Comparison of ENCODE assay signal across 21 mouse cellular contexts in genomic region chr5:143076603-143077143, GRCm38 (mm10). TPM values are rescaled to one million over a fixed set of nuclear protein-coding genes. Genes with fewer than 3 reads are reported as not detected.
DNase-seq lines count a peak whose midpoint lies in the region; ATAC-seq lines count a peak whose summit lies in the region.
"Had no signal": no experiment of that assay in that cellular context is flagged by ENCODE, and none has a peak within 500 bp of the region (broad histone marks: within the 10 kb centered on the region; RNA-seq: fewer than 3 reads in every experiment).

No protein-coding gene starts in this region.

- H3K9me3 ChIP-seq in midbrain, embryonic 11.5 days (ENCODE audit: control insufficient read depth, low read length): no peaks in the 10 kb centered on the region
- no peaks in the 10 kb centered on the region for H3K9me3 ChIP-seq in midbrain, embryonic 13.5 days
- no peaks in the 10 kb centered on the region for H3K9me3 ChIP-seq in liver, embryonic 12.5 days (replicated peaks)
- no peaks in the 10 kb centered on the region for H3K9me3 ChIP-seq in liver, embryonic 16.5 days (replicated peaks; ENCODE audit: control insufficient read depth, low read length)
- H3K9me3 ChIP-seq in forebrain, embryonic 15.5 days: no peaks in the 10 kb centered on the region
- H3K9me3 ChIP-seq: embryonic facial prominence, embryonic 12.5 days; forebrain, embryonic 13.5 days; heart, embryonic 10.5 days; hindbrain, embryonic 12.5 days had no signal

- H3K27ac ChIP-seq in midbrain, embryonic 11.5 days (ENCODE audit: low read depth, low read length): no peak overlapping the region
- no peak overlapping the region for H3K27ac ChIP-seq in midbrain, embryonic 13.5 days
- H3K27ac ChIP-seq in liver, embryonic 12.5 days: peak overlapping the region; percentile 60
- H3K27ac ChIP-seq in liver, embryonic 16.5 days (ENCODE audit: low read length): 0 out of 2 replicates have a peak overlapping the region, but pooled peaks have one; percentile 6
- H3K27ac ChIP-seq in forebrain, embryonic 15.5 days (replicated peaks): no peak overlapping the region
- H3K27ac ChIP-seq: embryonic facial prominence, embryonic 12.5 days; forebrain, embryonic 13.5 days; heart, embryonic 10.5 days; hindbrain, embryonic 12.5 days had no signal

- 97% methylated on average over 3 of the region's 3 CpGs for WGBS in midbrain, embryonic 11.5 days
- 100% methylated on average over 3 of the region's 3 CpGs for WGBS in midbrain, embryonic 13.5 days
- WGBS in liver, embryonic 12.5 days (ENCODE audit: insufficient replicate concordance): 41% methylated on average over 3 of the region's 3 CpGs
- WGBS in liver, embryonic 16.5 days (ENCODE audit: insufficient replicate concordance): 46% methylated on average over 3 of the region's 3 CpGs
- WGBS in forebrain, embryonic 15.5 days: 97% methylated on average over 3 of the region's 3 CpGs

- H3K4me3 ChIP-seq in midbrain, embryonic 11.5 days (ENCODE audit: low read depth, low read length): no peak overlapping the region
- H3K4me3 ChIP-seq in midbrain, embryonic 13.5 days (replicated peaks): no peak overlapping the region
- no peak overlapping the region for H3K4me3 ChIP-seq in liver, embryonic 12.5 days
- H3K4me3 ChIP-seq in liver, embryonic 16.5 days (ENCODE audit: low read depth, low read length): no peak overlapping the region
- no peak overlapping the region for H3K4me3 ChIP-seq in forebrain, embryonic 15.5 days
- H3K4me3 ChIP-seq: embryonic facial prominence, embryonic 12.5 days; forebrain, embryonic 13.5 days; heart, embryonic 10.5 days; hindbrain, embryonic 12.5 days had no signal

- no peaks in the 10 kb centered on the region for H3K27me3 ChIP-seq in midbrain, embryonic 11.5 days (ENCODE audit: control insufficient read depth, insufficient read depth, low read length)
- no peaks in the 10 kb centered on the region for H3K27me3 ChIP-seq in midbrain, embryonic 13.5 days
- H3K27me3 ChIP-seq in liver, embryonic 12.5 days (replicated peaks): no peaks in the 10 kb centered on the region
- H3K27me3 ChIP-seq in liver, embryonic 16.5 days (ENCODE audit: control insufficient read depth, insufficient read depth, low read depth, low read length): no peaks in the 10 kb centered on the region
- no peaks in the 10 kb centered on the region for H3K27me3 ChIP-seq in forebrain, embryonic 15.5 days
- H3K27me3 ChIP-seq: CH12.LX; embryonic facial prominence, embryonic 12.5 days; forebrain, embryonic 13.5 days; hindbrain, embryonic 12.5 days had no signal

- peaks cover 12% of the 10 kb centered on the region for H3K36me3 ChIP-seq in midbrain, embryonic 11.5 days (ENCODE audit: control insufficient read depth, insufficient read depth, low read length)
- H3K36me3 ChIP-seq in midbrain, embryonic 13.5 days: peaks cover 83% of the 10 kb centered on the region
- H3K36me3 ChIP-seq in liver, embryonic 12.5 days: peaks cover 97% of the 10 kb centered on the region
- H3K36me3 ChIP-seq in liver, embryonic 16.5 days (ENCODE audit: control insufficient read depth, insufficient read depth): peaks cover 48% of the 10 kb centered on the region
- peaks cover 73% of the 10 kb centered on the region for H3K36me3 ChIP-seq in forebrain, embryonic 15.5 days

- H3K9ac ChIP-seq in midbrain, embryonic 11.5 days (ENCODE audit: low read length): no peak overlapping the region
- no peak overlapping the region for H3K9ac ChIP-seq in midbrain, embryonic 13.5 days (replicated peaks)
- H3K9ac ChIP-seq in liver, embryonic 12.5 days: no peak overlapping the region
- H3K9ac ChIP-seq in liver, embryonic 16.5 days (ENCODE audit: low read depth, low read length): no peak overlapping the region
- no peak overlapping the region for H3K9ac ChIP-seq in forebrain, embryonic 15.5 days (replicated peaks)
- H3K9ac ChIP-seq: embryonic facial prominence, embryonic 12.5 days; forebrain, embryonic 13.5 days; hindbrain, embryonic 12.5 days had no signal

- ATAC-seq in midbrain, embryonic 11.5 days (ENCODE audit: low FRiP score): no peak
- ATAC-seq in midbrain, embryonic 13.5 days: no peak
- 0 out of 2 replicates have a peak, but pooled peaks have one; percentile 49 for ATAC-seq in liver, embryonic 12.5 days
- no peak for ATAC-seq in liver, embryonic 16.5 days (ENCODE audit: low read depth)
- ATAC-seq in forebrain, embryonic 15.5 days (replicated peaks): no peak
- ATAC-seq: forebrain, embryonic 13.5 days; hindbrain, embryonic 16.5 days had no signal

- peak; percentile 60 for DNase-seq in midbrain, embryonic 11.5 days (ENCODE audit: low spot score, missing footprints)
- no peak for DNase-seq in urinary bladder, postnatal 36 days (ENCODE audit: low spot score in 2 of 2)
- DNase-seq in kidney, postnatal 10 days: no peak
- DNase-seq: adrenal gland, postnatal 10 days; cerebellum, adult 11 months; cerebellum, adult 8-10 months; cerebellum, postnatal 25 days; gastrocnemius, postnatal 10 days; heart, adult 18-20 months; heart, postnatal 10 days; heart, postnatal 4 days had no signal

- H3K4me1 ChIP-seq in midbrain, embryonic 11.5 days (ENCODE audit: control insufficient read depth, insufficient read depth, low read length): no peaks in the 10 kb centered on the region
- H3K4me1 ChIP-seq in midbrain, embryonic 13.5 days (replicated peaks): no peaks in the 10 kb centered on the region
- H3K4me1 ChIP-seq in liver, embryonic 12.5 days: peaks cover 11% of the 10 kb centered on the region
- H3K4me1 ChIP-seq in liver, embryonic 16.5 days (ENCODE audit: control insufficient read depth, low read depth, low read length): no peaks in the 10 kb centered on the region
- no peaks in the 10 kb centered on the region for H3K4me1 ChIP-seq in forebrain, embryonic 15.5 days
- H3K4me1 ChIP-seq: embryonic facial prominence, embryonic 12.5 days; forebrain, embryonic 13.5 days; heart, embryonic 10.5 days; hindbrain, embryonic 12.5 days had no signal

- no peak overlapping the region for H3K4me2 ChIP-seq in midbrain, embryonic 11.5 days
- no peak overlapping the region for H3K4me2 ChIP-seq in midbrain, embryonic 13.5 days (replicated peaks)
- no peak overlapping the region for H3K4me2 ChIP-seq in liver, embryonic 12.5 days
- no peak overlapping the region for H3K4me2 ChIP-seq in liver, embryonic 16.5 days (ENCODE audit: low read depth, low read length)
- no peak overlapping the region for H3K4me2 ChIP-seq in forebrain, embryonic 15.5 days (replicated peaks)
- H3K4me2 ChIP-seq: embryonic facial prominence, embryonic 12.5 days; forebrain, embryonic 13.5 days; hindbrain, embryonic 12.5 days had no signal

RNA-seq across cellular contexts. Expression of gene Rnf216, which starts 36.1 kb away (rescaled TPM):
- polyA plus RNA-seq in midbrain, embryonic 11.5 days (2014; fragmentation: Nextera tagmentation; extraction: Ambion mirVana): 29.2 and 29.4 TPM in 2 replicates
- polyA plus RNA-seq in midbrain, embryonic 13.5 days (2015; fragmentation: Nextera tagmentation; extraction: Ambion mirVana): 34.9 and 36.9 TPM in 2 replicates
- polyA plus RNA-seq in liver, embryonic 12.5 days (2016; fragmentation: Nextera tagmentation; extraction: Ambion mirVana): 28.5 and 30.1 TPM in 2 replicates
- polyA plus RNA-seq in liver, embryonic 16.5 days (2015; fragmentation: Nextera tagmentation; extraction: Ambion mirVana): 14.3 and 14.6 TPM in 2 replicates
- 36.2 and 37.3 TPM in 2 replicates for polyA plus RNA-seq in forebrain, embryonic 15.5 days (2015; fragmentation: Nextera tagmentation; extraction: Ambion mirVana)

Comparison
In these comparisons a context has a peak if more than half of its experiments do, and no peak if none do; other contexts are left out.
1. H3K27ac ChIP-seq: peak in liver, embryonic 12.5 days (single experiment) and liver, embryonic 16.5 days (single experiment); none in midbrain, embryonic 11.5 days (single experiment), midbrain, embryonic 13.5 days (single experiment) and forebrain, embryonic 15.5 days (single experiment).